Mouse (Mus musculus) spleen, adult 2 months (tissue): Measurements from ENCODE around the gene Kirrel3. TPM values are rescaled to one million over a fixed set of nuclear protein-coding genes. Genes with fewer than 3 reads are reported as not detected.

Source experiments
- DNase-seq, 2 experiments: peaks; one replicate each; pipeline versions ENCODE4 v3.0.0 to v3.0.0-alpha.2; 2012 to 2021; ENCODE audit warnings: low spot score in 2 of 2, low read depth in 1 of 2
- H3K27ac ChIP-seq: fragments of 200-500 bp; 2 replicates; pipeline ENCODE4 v1.5.1; 2012; ENCODE audit warnings: low read length, inconsistent platforms; ENCODE audit not compliant: insufficient read depth
- H3K27me3 ChIP-seq: fragments of 200-500 bp; 2 replicates; pipeline ENCODE4 v1.6.1; 2012; ENCODE audit warnings: mild to moderate bottlenecking, moderate library complexity, low read length, inconsistent platforms; ENCODE audit not compliant: control insufficient read depth, insufficient read depth
- H3K36me3 ChIP-seq: fragments of 200-500 bp; 2 replicates; pipeline ENCODE4 v1.6.1; 2012; ENCODE audit warnings: mild to moderate bottlenecking, low read length, inconsistent platforms; ENCODE audit not compliant: control insufficient read depth, insufficient read depth
- H3K4me1 ChIP-seq: fragments of 200-500 bp; 2 replicates; pipeline ENCODE4 v1.6.1; 2011; ENCODE audit warnings: inconsistent platforms; ENCODE audit not compliant: control insufficient read depth, insufficient read depth, insufficient read length
- H3K4me3 ChIP-seq: fragments of 200-500 bp; 2 replicates; pipeline ENCODE4 v1.5.1; 2011; ENCODE audit warnings: mild to moderate bottlenecking, inconsistent platforms; ENCODE audit not compliant: insufficient read depth, insufficient read length; ENCODE audit errors: extremely low read depth
- CTCF ChIP-seq: fragments of 200-500 bp; IDR thresholded peaks from 2 replicates; pipeline ENCODE4 v1.5.1; 2011; ENCODE audit warnings: mild to moderate bottlenecking, inconsistent platforms; ENCODE audit not compliant: insufficient read depth, insufficient read length, insufficient replicate concordance; ENCODE audit errors: extremely low read depth
- POLR2A ChIP-seq: fragments of 200-500 bp; IDR thresholded peaks from 2 replicates; pipeline ENCODE4 v1.6.1; 2011; ENCODE audit warnings: low read depth, low read length, inconsistent platforms
- WGBS: fragments of 180-500 bp; shearing (Covaris S2); methylation state at CpG from one replicate; pipeline ENCODE4 v1.1.7; 2018; 5-methylcytosine and 5-hydroxymethylcytosine counted together
- polyA plus RNA-seq: library from polyadenylated mRNA; depleted of rRNA; stranded (reverse); fragments of >200 nt; gene quantifications from 2 replicates; pipeline ENCODE4 v1.2.3, GENCODE M21; 2012

Kirrel3 gene
- polyA plus RNA-seq, 1 experiment = 0.23 TPM

DNA sequence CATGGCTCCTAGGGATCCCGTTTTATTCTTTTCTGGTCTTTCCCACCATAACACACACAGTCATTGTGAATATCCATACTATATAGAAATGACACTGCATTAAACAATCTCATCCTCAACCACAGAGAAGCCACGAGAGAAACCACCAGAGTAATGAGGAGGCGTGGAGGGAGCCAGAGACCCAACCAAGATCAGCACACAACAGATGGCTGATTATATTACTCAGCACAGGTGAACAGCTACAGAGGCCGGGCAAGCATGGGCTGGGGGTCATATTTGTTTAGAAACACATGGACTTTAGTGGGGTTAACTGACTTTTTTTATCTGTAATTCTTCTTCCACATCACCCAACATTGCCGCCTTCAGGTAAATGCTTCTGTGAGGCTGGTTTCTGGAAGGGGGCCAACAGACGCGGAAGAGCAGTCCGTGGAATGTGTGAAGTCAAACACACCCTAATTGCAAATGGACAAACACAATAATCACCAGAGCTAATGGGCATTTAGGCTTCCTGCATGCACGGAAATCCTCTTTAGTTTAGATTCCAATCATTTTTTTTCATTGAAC, 76.8 kb downstream of the Kirrel3 start:
- Histone ChIP-seq H3K27me3 (no peaks in the 10 kb centered on the region), H3K27ac (no peak overlapping the region), H3K4me3 (no peak overlapping the region), H3K4me1 (no peaks in the 10 kb centered on the region), H3K36me3 (no peaks in the 10 kb centered on the region)
- no peak for DNase-seq
- WGBS = 81% methylated on average over 9 of the region's 9 CpGs
- TF ChIP-seq CTCF (no peak), POLR2A (no peak)

DNA sequence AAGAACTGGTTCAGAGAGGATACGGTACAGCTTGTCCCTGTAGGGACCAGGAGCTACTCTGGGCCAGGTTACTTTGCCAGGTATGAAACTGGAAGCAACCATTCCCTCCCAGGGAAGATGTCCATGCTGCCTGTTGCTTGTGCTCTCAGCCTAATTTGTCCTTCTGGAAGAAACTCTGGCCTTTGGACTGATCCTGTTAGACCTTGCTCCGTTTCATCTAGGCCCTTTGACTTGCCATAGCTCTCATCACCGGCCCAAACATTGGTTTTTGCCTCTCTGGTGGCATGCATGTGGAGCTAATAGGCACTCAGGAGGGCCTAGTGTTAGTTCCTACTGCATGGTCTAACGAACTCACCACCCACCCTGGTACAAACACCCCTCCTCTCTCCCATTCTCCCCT, 88.2 kb downstream of the Kirrel3 start:
- Histone ChIP-seq H3K27me3 (no peaks in the 10 kb centered on the region), H3K4me3 (no peak overlapping the region), H3K36me3 (no peaks in the 10 kb centered on the region), H3K27ac (no peak overlapping the region), H3K4me1 (no peaks in the 10 kb centered on the region)
- no peak for DNase-seq
- WGBS = 83% methylated on average over 4 of the region's 4 CpGs
- TF ChIP-seq CTCF (no peak), POLR2A (no peak)

DNA sequence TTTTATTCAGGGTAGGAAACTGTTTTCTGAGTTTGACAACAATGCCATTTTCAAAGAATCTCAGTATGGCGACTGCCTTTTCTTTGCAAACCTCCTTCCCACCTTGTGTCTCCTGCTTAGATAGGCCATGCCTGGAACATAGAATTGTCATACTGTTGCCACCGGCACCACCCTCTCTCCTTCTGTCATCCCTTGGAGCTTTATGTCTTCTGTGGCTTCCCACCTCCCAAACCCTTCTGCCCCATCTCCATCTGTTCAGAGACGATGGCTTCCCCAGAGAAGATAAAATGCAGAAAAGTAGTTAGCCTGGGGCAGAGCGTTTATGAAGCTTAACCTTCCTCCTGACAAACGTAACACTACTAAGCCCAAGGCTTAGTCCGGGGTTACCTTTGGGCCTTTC, 88.9 kb downstream of the Kirrel3 start:
- 91% methylated on average over 6 of the region's 6 CpGs for WGBS
- TF ChIP-seq CTCF (no peak), POLR2A (no peak)

DNA sequence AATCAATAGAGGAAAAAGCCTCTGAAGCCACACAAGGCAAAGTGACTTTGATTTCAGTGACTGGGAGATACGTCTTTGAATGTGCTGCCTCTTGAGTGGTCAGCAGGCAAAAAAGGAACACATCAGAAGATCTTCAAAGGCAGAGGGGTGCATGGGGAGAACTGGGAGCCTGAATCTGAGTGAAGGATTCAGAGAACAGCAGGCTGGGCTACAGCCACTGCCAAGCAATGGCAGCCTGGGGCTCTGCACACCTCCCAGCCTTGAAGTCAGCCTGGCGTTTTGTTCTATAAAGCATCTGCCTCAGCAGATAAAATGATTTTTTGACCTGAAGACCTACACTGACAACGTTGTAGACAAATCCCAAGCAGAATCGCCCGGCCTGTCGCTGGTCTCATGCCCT, 93.5 kb downstream of the Kirrel3 start:
- DNase-seq = no peak
- H3K27me3 ChIP-seq = no peaks in the 10 kb centered on the region
- 91% methylated on average over 6 of the region's 6 CpGs for WGBS
- H3K4me1 ChIP-seq = no peaks in the 10 kb centered on the region
- TF ChIP-seq POLR2A (no peak), CTCF (no peak)
- H3K36me3 ChIP-seq = no peaks in the 10 kb centered on the region
- no peak overlapping the region for H3K4me3 ChIP-seq
- H3K27ac ChIP-seq = no peak overlapping the region

More for the DNA sequence above, 88.9 kb downstream of the Kirrel3 start:
- Histone ChIP-seq H3K36me3 (no peaks in the 10 kb centered on the region), H3K27ac (no peak overlapping the region), H3K27me3 (no peaks in the 10 kb centered on the region), H3K4me1 (no peaks in the 10 kb centered on the region), H3K4me3 (no peak overlapping the region)
- no peak for DNase-seq

DNA sequence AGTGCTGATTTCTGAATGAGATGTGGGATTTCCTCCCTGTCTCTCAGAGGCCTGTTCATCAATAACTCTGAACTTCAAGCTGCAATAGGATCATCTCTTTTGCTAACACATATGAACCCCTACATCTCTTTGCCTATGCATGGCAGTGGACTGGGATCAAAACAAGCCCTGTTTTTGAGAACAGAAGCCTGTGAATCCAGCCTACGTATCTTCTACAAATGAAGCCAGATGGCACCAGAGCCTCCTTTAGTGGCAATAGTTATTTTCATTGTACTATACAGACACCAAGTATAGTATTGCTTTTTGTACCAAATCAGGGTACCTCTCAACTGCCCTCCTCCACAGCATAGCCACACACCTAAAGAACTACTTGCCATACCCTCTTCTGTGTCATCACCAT, 94.4 kb downstream of the Kirrel3 start:
- DNase-seq = no peak
- TF ChIP-seq POLR2A (no peak), CTCF (no peak)
- Histone ChIP-seq H3K36me3 (no peaks in the 10 kb centered on the region), H3K27ac (no peak overlapping the region), H3K4me1 (no peaks in the 10 kb centered on the region), H3K27me3 (no peaks in the 10 kb centered on the region), H3K4me3 (no peak overlapping the region)
- 90% methylated on average over 1 of the region's 1 CpGs for WGBS

DNA sequence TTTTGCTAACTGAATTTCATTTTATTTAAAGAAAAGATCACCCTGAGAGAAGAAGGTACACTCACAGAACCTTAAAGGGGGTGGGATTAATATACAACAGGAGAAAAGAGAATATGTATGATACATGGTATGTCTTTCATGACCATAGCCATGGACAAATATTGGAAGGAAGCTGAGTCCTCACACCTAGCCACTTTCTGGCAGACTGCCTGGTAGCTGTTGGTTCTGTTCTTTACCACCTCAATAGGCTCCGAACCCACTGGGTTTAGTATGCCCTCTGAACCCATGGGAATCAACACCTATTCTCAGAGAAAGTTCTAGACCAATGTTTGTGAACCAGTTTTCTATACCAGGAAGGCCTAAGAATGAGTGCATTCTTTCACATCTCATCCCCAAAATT, 96.8 kb downstream of the Kirrel3 start:
- no peaks in the 10 kb centered on the region for H3K27me3 ChIP-seq
- H3K27ac ChIP-seq = no peak overlapping the region
- no peaks in the 10 kb centered on the region for H3K36me3 ChIP-seq
- H3K4me3 ChIP-seq = no peak overlapping the region
- H3K4me1 ChIP-seq = no peaks in the 10 kb centered on the region
- no peak for DNase-seq
- no peak for TF ChIP-seq POLR2A
- WGBS = 78% methylated on average over 1 of the region's 1 CpGs

DNA sequence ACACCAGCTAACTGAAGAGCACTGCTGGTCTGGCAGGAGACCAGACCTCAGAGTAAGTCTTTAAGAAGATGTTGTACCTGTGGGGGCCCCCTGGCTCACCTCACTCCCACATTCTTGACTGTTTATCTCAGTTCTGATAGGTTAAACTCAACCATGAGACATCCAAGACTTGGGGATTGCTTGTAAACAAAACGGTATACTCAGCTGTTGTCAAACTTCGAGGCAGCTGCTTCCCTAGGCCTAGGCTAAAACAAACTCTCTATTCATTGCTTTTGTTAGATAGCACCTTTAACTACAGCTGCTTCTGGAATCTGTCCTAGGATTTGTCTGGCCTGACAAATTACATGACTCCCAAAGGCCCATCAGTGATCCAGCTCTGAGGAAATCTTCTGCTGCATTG, 99.8 kb downstream of the Kirrel3 start:
- no peaks in the 10 kb centered on the region for H3K27me3 ChIP-seq
- no peak overlapping the region for H3K27ac ChIP-seq
- no peak overlapping the region for H3K4me3 ChIP-seq
- H3K4me1 ChIP-seq = no peaks in the 10 kb centered on the region
- DNase-seq = no peak
- 46% methylated on average over 2 of the region's 2 CpGs for WGBS
- H3K36me3 ChIP-seq = no peaks in the 10 kb centered on the region
- TF ChIP-seq CTCF = no peak
- TF ChIP-seq POLR2A = no peak
